Mouse (Mus musculus) C3H10T1/2 (cell line): ENCODE data around the gene Dusp9. TPM values are rescaled to one million over a fixed set of nuclear protein-coding genes. Genes with fewer than 3 reads are reported as not detected.

Source experiments
- polyA plus RNA-seq, 2 experiments: library from polyadenylated mRNA; unstranded; fragments of >200 nt; fragmentation: generic; extraction: Trizol; gene quantifications; one replicate each; pipeline ENCODE4 v1.2.1; 2012; ENCODE audit warnings: missing spikeins in 2 of 2

The Dusp9 gene
- polyA plus RNA-seq = under 1 TPM in 1 of 2 experiments, not detected in 1; 0.01 TPM

GRCm38 (mm10) chrX:73639255-73639675 lies at the start of gene Dusp9:
Gene Dusp9 (plus strand): TSS chrX:73639419.

GRCm38 (mm10) chrX:73659575-73660283 lies 20.5 kb downstream of the Dusp9 start, which contains the start of gene Pnck:
Gene Pnck (minus strand): TSS chrX:73660117.

DNA sequence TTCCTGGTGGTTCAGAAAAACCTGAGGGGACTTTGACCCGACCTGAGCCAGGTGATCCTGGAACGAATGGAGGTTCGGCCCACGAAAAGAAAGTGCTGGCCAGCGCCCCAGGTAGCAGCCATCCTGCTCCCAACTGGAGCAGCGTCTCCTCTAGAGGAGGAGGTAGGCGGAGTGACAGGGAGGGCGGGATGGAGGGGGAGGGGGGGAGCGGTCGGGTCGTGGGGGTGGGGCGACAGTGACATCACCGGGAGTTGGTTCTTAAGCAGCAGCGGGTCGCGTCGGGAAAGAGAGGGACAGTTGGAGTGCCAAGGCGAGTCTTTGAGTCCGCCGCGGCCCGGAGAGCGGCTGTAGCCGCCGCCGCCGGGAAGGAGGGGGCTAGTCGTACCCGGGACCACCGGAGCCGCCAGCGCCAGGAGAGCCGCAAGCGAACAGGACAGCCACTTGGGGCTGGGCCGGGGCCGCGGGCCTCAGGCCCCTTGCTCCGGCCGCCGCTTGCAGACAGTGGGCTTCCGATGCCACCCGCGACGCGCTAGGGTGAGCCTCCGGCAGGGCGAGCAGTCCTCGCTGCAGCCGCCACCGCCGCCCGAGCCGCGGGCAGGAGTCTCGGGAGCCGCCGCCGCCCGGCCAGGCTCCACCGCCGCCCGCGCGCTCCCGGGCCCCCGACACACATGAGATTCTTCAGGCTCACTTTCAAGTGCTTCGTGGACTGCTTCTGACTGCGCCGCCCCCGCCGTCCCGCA lies 33.8 kb downstream of the Dusp9 start, which contains the start of gene Slc6a8:
Gene Slc6a8, plus strand, starts transcription at position 272 of the 740 bp plus-strand sequence.

Other genes starting within 250 kb of the Dusp9 start
- gene Gm18336, start 240.7 kb upstream of the Dusp9 start, polyA plus RNA-seq = not detected
- gene Zfp92, start 228.3 kb upstream of the Dusp9 start, polyA plus RNA-seq = not detected
- not detected for gene Trex2, start 204.1 kb upstream of the Dusp9 start, polyA plus RNA-seq
- 10 to 100 TPM; 40.7 to 52.5 TPM for gene Haus7, start 180.4 kb upstream of the Dusp9 start, polyA plus RNA-seq
- gene Bgn, start 155.8 kb upstream of the Dusp9 start, polyA plus RNA-seq = 1,000 to 10,000 TPM; 1,065 to 2,644 TPM
- under 1 TPM in 1 of 2 experiments, not detected in 1; 0.01 TPM for gene Atp2b3, start 136.3 kb upstream of the Dusp9 start, polyA plus RNA-seq
- gene Pnck, start 20.7 kb downstream of the Dusp9 start, polyA plus RNA-seq = under 1 TPM in 1 of 2 experiments, not detected in 1; 0.04 TPM
- gene Slc6a8, start 33.7 kb downstream of the Dusp9 start, polyA plus RNA-seq = 10 to 100 TPM; 44.2 to 57.7 TPM
- 100 to 1,000 TPM; 193 to 264 TPM for gene Bcap31, start 76.8 kb downstream of the Dusp9 start, polyA plus RNA-seq
- 10 to 100 TPM in 1 of 2 experiments, 1 to 10 TPM in 1; 9.6 to 31.9 TPM for gene Abcd1, start 77.2 kb downstream of the Dusp9 start, polyA plus RNA-seq
- under 1 TPM; 0.01 to 0.14 TPM for gene Plxnb3, start 117.7 kb downstream of the Dusp9 start, polyA plus RNA-seq
- under 1 TPM; 0.05 TPM for gene Srpk3, start 135.0 kb downstream of the Dusp9 start, polyA plus RNA-seq
- gene Idh3g, start 147.5 kb downstream of the Dusp9 start, polyA plus RNA-seq = 100 to 1,000 TPM; 163 to 221 TPM
- 100 to 1,000 TPM; 325 to 480 TPM for gene Ssr4, start 147.6 kb downstream of the Dusp9 start, polyA plus RNA-seq
- 10 to 100 TPM in 1 of 2 experiments, 1 to 10 TPM in 1; 6.4 to 20.0 TPM for gene Pdzd4, start 185.6 kb downstream of the Dusp9 start, polyA plus RNA-seq